Mouse (Mus musculus) liver, adult 2 months (tissue): ENCODE data around the gene Fam189a1.

Experiments
- CTCF ChIP-seq: fragments of 200-500 bp; IDR thresholded peaks from 2 replicates; pipeline ENCODE4 v1.5.1; 2011; ENCODE audit warnings: low read depth, low read length, control low read depth
- POLR2A ChIP-seq: fragments of 200-500 bp; IDR thresholded peaks from 2 replicates; pipeline ENCODE4 v1.6.1; 2011; ENCODE audit warnings: low read length, control low read depth; ENCODE audit not compliant: insufficient read depth; ENCODE audit errors: extremely low read depth

DNA sequence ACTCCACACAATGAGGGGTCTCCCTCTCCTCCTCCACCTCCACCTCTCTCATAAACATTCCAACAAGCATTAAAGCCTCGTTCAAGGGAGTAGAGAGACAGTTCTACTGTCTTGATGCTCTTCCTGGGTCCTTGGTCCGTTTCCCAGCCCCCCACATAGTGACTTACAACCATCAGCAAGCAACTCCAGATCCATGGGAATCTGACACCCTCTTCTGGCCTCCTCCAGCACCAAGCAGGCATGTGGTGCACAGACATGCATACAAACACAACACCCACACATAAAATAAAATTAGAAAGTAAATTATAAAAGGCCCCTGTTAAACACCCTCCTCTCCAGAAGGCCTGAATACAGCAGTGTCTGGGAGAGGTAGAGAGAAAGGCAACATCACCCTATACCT, 317.1 kb downstream of the Fam189a1 start:
- TF ChIP-seq CTCF (no peak), POLR2A (no peak)
